Mouse (Mus musculus): ENCODE measurements at regions not wholly inside any gene's neighbourhood (a gene's known extent, or its start where the extent isn't known, plus 50 kb on each side); places are given as distances from the start of the nearest gene placed in this dataset.

GRCm38 (mm10) chr19:22047657-22048056 lies 91.2 kb upstream of the Trpm3 start:
- Histone ChIP-seq H3K9me3 (ENCODE audit: control insufficient read depth, low read length) (no peaks in the 10 kb centered on the region), H3K27me3 (ENCODE audit: control insufficient read depth, insufficient read depth, low read length) (no peaks in the 10 kb centered on the region), H3K9ac (replicated peaks) (no peak overlapping the region), H3K4me3 (ENCODE audit: insufficient read depth in 1 of 2, low read depth in 2 of 2, low read length in 2 of 2) (no peak overlapping the region), H3K27ac (no peak overlapping the region), H3K36me3 (replicated peaks; ENCODE audit: control insufficient read depth, insufficient read depth, low read depth) (no peaks in the 10 kb centered on the region), H3K4me2 (ENCODE audit: low read depth) (no peak overlapping the region), H3K4me1 (replicated peaks; ENCODE audit: control insufficient read depth in 2 of 2, insufficient read depth in 2 of 2, low read length in 1 of 2) (no peaks in the 10 kb centered on the region)
- 63% methylated on average over 6 of the region's 6 CpGs for WGBS (ENCODE audit: insufficient replicate concordance)
- ATAC-seq (ENCODE audit: insufficient read depth), result no peak
- TF ChIP-seq CTCF (IDR thresholded peaks at IDR 0.05; ENCODE audit: low read depth) (no peak), EP300 (IDR thresholded peaks at IDR 0.05; ENCODE audit: low read depth) (no peak)
- DNase-seq (ENCODE audit: low read depth in 3 of 3, low spot score in 3 of 3), result no peak

- no peak for TF ChIP-seq EP300 (IDR thresholded peaks at IDR 0.05; ENCODE audit: low read depth)
- no peak for TF ChIP-seq CTCF (IDR thresholded peaks at IDR 0.05; ENCODE audit: low read depth)
- H3K4me1 ChIP-seq (replicated peaks; ENCODE audit: control insufficient read depth in 2 of 2, insufficient read depth in 2 of 2, low read length in 1 of 2), result no peaks in the 10 kb centered on the region
- H3K27ac ChIP-seq, result no peak overlapping the region
- no peaks in the 10 kb centered on the region for H3K36me3 ChIP-seq (replicated peaks; ENCODE audit: control insufficient read depth, insufficient read depth, low read depth)
- no peaks in the 10 kb centered on the region for H3K27me3 ChIP-seq (ENCODE audit: control insufficient read depth, insufficient read depth, low read length)
- H3K9ac ChIP-seq (replicated peaks), result no peak overlapping the region
- ATAC-seq (ENCODE audit: insufficient read depth) (no peak), DNase-seq (ENCODE audit: low read depth in 3 of 3, low spot score in 3 of 3) (peak in 2 of 3 experiments; percentile 9)
- no peaks in the 10 kb centered on the region for H3K9me3 ChIP-seq (ENCODE audit: control insufficient read depth, low read length)
- no peak overlapping the region for H3K4me2 ChIP-seq (ENCODE audit: low read depth)
- no peak overlapping the region for H3K4me3 ChIP-seq (ENCODE audit: insufficient read depth in 1 of 2, low read depth in 2 of 2, low read length in 2 of 2)
- WGBS (ENCODE audit: insufficient replicate concordance), result 60% methylated on average over 8 of the region's 8 CpGs
These were observed 72.5 kb upstream of the Trpm3 start for GRCm38 (mm10) chr19:22066302-22066701.

- Histone ChIP-seq H3K36me3 (replicated peaks; ENCODE audit: control insufficient read depth, insufficient read depth, low read depth) (no peaks in the 10 kb centered on the region), H3K27ac (no peak overlapping the region), H3K4me2 (ENCODE audit: low read depth) (no peak overlapping the region), H3K9ac (replicated peaks) (no peak overlapping the region), H3K4me3 (ENCODE audit: insufficient read depth in 1 of 2, low read depth in 2 of 2, low read length in 2 of 2) (no peak overlapping the region), H3K9me3 (ENCODE audit: control insufficient read depth, low read length) (no peaks in the 10 kb centered on the region), H3K4me1 (replicated peaks; ENCODE audit: control insufficient read depth in 2 of 2, insufficient read depth in 2 of 2, low read length in 1 of 2) (no peaks in the 10 kb centered on the region), H3K27me3 (ENCODE audit: control insufficient read depth, insufficient read depth, low read length) (no peaks in the 10 kb centered on the region)
- ATAC-seq (ENCODE audit: insufficient read depth) (no peak), DNase-seq (ENCODE audit: low read depth in 3 of 3, low spot score in 3 of 3) (no peak)
- WGBS (ENCODE audit: insufficient replicate concordance), result 60% methylated on average over 15 of the region's 15 CpGs
- no peak for TF ChIP-seq EP300 (IDR thresholded peaks at IDR 0.05; ENCODE audit: low read depth)
- no peak for TF ChIP-seq CTCF (IDR thresholded peaks at IDR 0.05; ENCODE audit: low read depth)
These were observed 68.4 kb upstream of the Trpm3 start for GRCm38 (mm10) chr19:22070246-22071030.

GRCm38 (mm10) chr19:22071701-22072100 lies 67.1 kb upstream of the Trpm3 start:
- Histone ChIP-seq H3K4me3 (ENCODE audit: insufficient read depth in 1 of 2, low read depth in 2 of 2, low read length in 2 of 2) (no peak overlapping the region), H3K4me2 (ENCODE audit: low read depth) (no peak overlapping the region), H3K27me3 (ENCODE audit: control insufficient read depth, insufficient read depth, low read length) (no peaks in the 10 kb centered on the region), H3K9ac (replicated peaks) (no peak overlapping the region), H3K9me3 (ENCODE audit: control insufficient read depth, low read length) (no peaks in the 10 kb centered on the region), H3K4me1 (replicated peaks; ENCODE audit: control insufficient read depth in 2 of 2, insufficient read depth in 2 of 2, low read length in 1 of 2) (no peaks in the 10 kb centered on the region), H3K27ac (no peak overlapping the region), H3K36me3 (replicated peaks; ENCODE audit: control insufficient read depth, insufficient read depth, low read depth) (no peaks in the 10 kb centered on the region)
- DNase-seq (ENCODE audit: low read depth in 3 of 3, low spot score in 3 of 3), result no peak
- ATAC-seq (ENCODE audit: insufficient read depth), result no peak
- TF ChIP-seq CTCF (IDR thresholded peaks at IDR 0.05; ENCODE audit: low read depth) (peak; percentile 46), EP300 (IDR thresholded peaks at IDR 0.05; ENCODE audit: low read depth) (no peak)
- WGBS (ENCODE audit: insufficient replicate concordance), result 32% methylated on average over 3 of the region's 3 CpGs

GRCm38 (mm10) chr19:22074042-22074441 lies 64.8 kb upstream of the Trpm3 start:
- DNase-seq (ENCODE audit: low read depth in 3 of 3, low spot score in 3 of 3), result no peak
- no peak for ATAC-seq (ENCODE audit: insufficient read depth)
- H3K9ac ChIP-seq (replicated peaks), result no peak overlapping the region
- no peaks in the 10 kb centered on the region for H3K9me3 ChIP-seq (ENCODE audit: control insufficient read depth, low read length)
- H3K4me2 ChIP-seq (ENCODE audit: low read depth), result no peak overlapping the region
- no peaks in the 10 kb centered on the region for H3K4me1 ChIP-seq (replicated peaks; ENCODE audit: control insufficient read depth in 2 of 2, insufficient read depth in 2 of 2, low read length in 1 of 2)
- WGBS (ENCODE audit: insufficient replicate concordance), result 64% methylated on average over 7 of the region's 7 CpGs
- H3K27me3 ChIP-seq (ENCODE audit: control insufficient read depth, insufficient read depth, low read length), result no peaks in the 10 kb centered on the region
- no peaks in the 10 kb centered on the region for H3K36me3 ChIP-seq (replicated peaks; ENCODE audit: control insufficient read depth, insufficient read depth, low read depth)
- H3K27ac ChIP-seq, result no peak overlapping the region
- no peak overlapping the region for H3K4me3 ChIP-seq (ENCODE audit: insufficient read depth in 1 of 2, low read depth in 2 of 2, low read length in 2 of 2)
- TF ChIP-seq EP300 (IDR thresholded peaks at IDR 0.05; ENCODE audit: low read depth) (no peak), CTCF (IDR thresholded peaks at IDR 0.05; ENCODE audit: low read depth) (no peak)

All from liver, embryonic 14.5 days (tissue).